Mouse (Mus musculus) liver, postnatal 0 days (tissue): ENCODE data around the gene Amacr. TPM values are rescaled to one million over a fixed set of nuclear protein-coding genes. Genes with fewer than 3 reads are reported as not detected.

Experiments
- ATAC-seq: fragments of 200-750 bp; cut with Nextera tagmentation; 2 replicates; pipeline ENCODE4 v1.8.0; 2017; ENCODE audit warnings: mild to moderate bottlenecking, moderate library complexity
- DNase-seq: peaks from one replicate; pipeline ENCODE4 v3.0.0-alpha.2; 2016
- H3K27ac ChIP-seq: fragments of 300-500 bp; sonication (generic); 2 replicates; pipeline ENCODE4 v1.5.1; 2014; ENCODE audit warnings: antibody characterized with exemption, moderate library complexity, mild to moderate bottlenecking, low read depth
- H3K27me3 ChIP-seq: fragments of 300-500 bp; sonication (generic); 2 replicates; pipeline ENCODE4 v1.6.1; 2014; ENCODE audit warnings: low read length, control low read depth, mixed read lengths; ENCODE audit not compliant: insufficient read depth
- H3K36me3 ChIP-seq: fragments of 300-500 bp; sonication (generic); replicated peaks from 2 replicates; pipeline ENCODE4 v1.6.1; 2014; ENCODE audit warnings: mild to moderate bottlenecking, control low read depth, low read length, moderate library complexity, mixed read lengths; ENCODE audit not compliant: insufficient read depth
- H3K4me1 ChIP-seq: fragments of 300-500 bp; sonication (generic); 2 replicates; pipeline ENCODE4 v1.6.1; 2014; ENCODE audit warnings: antibody characterized with exemption, mild to moderate bottlenecking, control low read depth; ENCODE audit not compliant: insufficient read depth
- H3K4me2 ChIP-seq: fragments of 300-500 bp; sonication (generic); 2 replicates; pipeline ENCODE4 v1.6.1; 2014; ENCODE audit warnings: low read depth, mild to moderate bottlenecking, low read length, moderate library complexity, mixed read lengths
- H3K4me3 ChIP-seq: fragments of 300-500 bp; sonication (generic); 2 replicates; pipeline ENCODE4 v1.5.1; 2014; ENCODE audit warnings: low read depth, low read length
- H3K9ac ChIP-seq: fragments of 300-500 bp; sonication (generic); replicated peaks from 2 replicates; pipeline ENCODE4 v1.6.1; 2014; ENCODE audit warnings: mild to moderate bottlenecking, moderate library complexity
- H3K9me3 ChIP-seq: fragments of 300-500 bp; sonication (generic); 2 replicates; pipeline ENCODE4 v1.6.1; 2016; ENCODE audit warnings: mild to moderate bottlenecking, control low read depth, low read length, mixed read lengths
- CTCF ChIP-seq: sonication (generic); IDR thresholded peaks from 2 replicates; pipeline ENCODE4 v1.5.1; 2016; ENCODE audit warnings: antibody characterized with exemption, low read depth
- EP300 ChIP-seq: IDR thresholded peaks from 2 replicates; pipeline ENCODE4 v1.6.1; 2016; ENCODE audit warnings: antibody characterized with exemption, low read depth, mild to moderate bottlenecking
- WGBS: fragments of 180-500 bp; shearing (Covaris S2); extraction: QIAGEN DNeasy Blood & Tissue Kit; methylation state at CpG from one replicate; pipeline ENCODE4 v1.1.7; 2014; ENCODE audit not compliant: insufficient replicate concordance; 5-methylcytosine and 5-hydroxymethylcytosine counted together
- polyA plus RNA-seq: library from polyadenylated mRNA; unstranded; fragments of >200 nt; fragmentation: Nextera tagmentation; extraction: Ambion mirVana; gene quantifications from 2 replicates; pipeline ENCODE4 v1.2.1, GENCODE M21; 2015

Gene Amacr
- polyA plus RNA-seq, 1 experiment from 2014 or later, result 114 TPM

- Histone ChIP-seq H3K4me3 (no peak overlapping the region), H3K4me1 (peaks cover 12% of the 10 kb centered on the region), H3K27ac (peak overlapping the region; percentile 92), H3K27me3 (no peaks in the 10 kb centered on the region), H3K9me3 (no peaks in the 10 kb centered on the region), H3K9ac (peak overlapping the region; percentile 12; the same call in 1 of the 2 replicates), H3K36me3 (no peaks in the 10 kb centered on the region), H3K4me2 (no peak overlapping the region)
- 66% methylated on average over 15 of the region's 15 CpGs for WGBS
- TF ChIP-seq CTCF, result no peak
- peak; percentile 68 for TF ChIP-seq EP300
- DNase-seq, result peak; percentile 37
- peak; percentile 94 for ATAC-seq
Measured at GRCm38 (mm10) chr15:10959277-10960026, 22.1 kb upstream of the Amacr start.

DNA sequence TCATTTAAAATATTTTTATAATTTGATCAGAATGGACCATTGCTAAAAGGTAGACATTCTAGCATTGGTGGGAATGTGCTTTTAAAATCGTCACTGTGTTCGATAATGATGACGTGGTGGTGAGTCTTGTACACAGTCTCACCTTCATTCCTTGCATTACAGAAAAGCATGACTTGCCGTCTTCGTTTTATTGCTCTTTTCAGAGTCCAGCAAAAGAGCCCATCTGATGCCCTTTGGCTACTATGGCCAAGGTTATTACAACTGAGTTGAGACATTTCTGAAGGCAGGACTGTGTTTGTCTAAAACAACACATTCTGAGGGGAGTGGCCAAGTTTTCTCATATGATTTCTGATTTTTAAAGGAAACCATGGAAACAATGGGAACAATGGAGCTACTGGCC lies 21.3 kb upstream of the Amacr start:
- Histone ChIP-seq H3K4me2 (no peak overlapping the region), H3K36me3 (no peaks in the 10 kb centered on the region), H3K4me1 (peaks cover 6% of the 10 kb centered on the region), H3K9ac (no peak overlapping the region), H3K27me3 (no peaks in the 10 kb centered on the region), H3K4me3 (no peak overlapping the region), H3K9me3 (no peaks in the 10 kb centered on the region), H3K27ac (peak overlapping the region; percentile 92; the same call in 1 of the 2 replicates)
- 86% methylated on average over 5 of the region's 5 CpGs for WGBS
- TF ChIP-seq EP300 (no peak), CTCF (no peak)
- no peak for ATAC-seq
- no peak for DNase-seq

- H3K4me3 ChIP-seq, result no peak overlapping the region
- TF ChIP-seq EP300 (no peak), CTCF (no peak)
- no peaks in the 10 kb centered on the region for H3K9me3 ChIP-seq
- H3K36me3 ChIP-seq, result no peaks in the 10 kb centered on the region
- DNase-seq, result no peak
- H3K9ac ChIP-seq, result no peak overlapping the region
- H3K4me1 ChIP-seq, result peaks cover 3% of the 10 kb centered on the region; the same call in 1 of the 2 replicates
- 66% methylated on average over 2 of the region's 2 CpGs for WGBS
- H3K4me2 ChIP-seq, result no peak overlapping the region
- ATAC-seq, result no peak
- H3K27ac ChIP-seq, result no peak overlapping the region
- no peaks in the 10 kb centered on the region for H3K27me3 ChIP-seq
Measured at GRCm38 (mm10) chr15:10962601-10963000, 19.0 kb upstream of the Amacr start.

GRCm38 (mm10) chr15:10969439-10969838 lies 12.1 kb upstream of the Amacr start:
- H3K4me3 ChIP-seq, result no peak overlapping the region
- WGBS, result 66% methylated on average over 3 of the region's 3 CpGs
- H3K9me3 ChIP-seq, result no peaks in the 10 kb centered on the region
- no peaks in the 10 kb centered on the region for H3K36me3 ChIP-seq
- no peak overlapping the region for H3K27ac ChIP-seq
- no peak overlapping the region for H3K9ac ChIP-seq
- H3K4me2 ChIP-seq, result no peak overlapping the region
- no peak for TF ChIP-seq EP300
- no peak for TF ChIP-seq CTCF
- no peak for ATAC-seq
- no peak for DNase-seq
- H3K4me1 ChIP-seq, result no peaks in the 10 kb centered on the region
- H3K27me3 ChIP-seq, result no peaks in the 10 kb centered on the region

DNA sequence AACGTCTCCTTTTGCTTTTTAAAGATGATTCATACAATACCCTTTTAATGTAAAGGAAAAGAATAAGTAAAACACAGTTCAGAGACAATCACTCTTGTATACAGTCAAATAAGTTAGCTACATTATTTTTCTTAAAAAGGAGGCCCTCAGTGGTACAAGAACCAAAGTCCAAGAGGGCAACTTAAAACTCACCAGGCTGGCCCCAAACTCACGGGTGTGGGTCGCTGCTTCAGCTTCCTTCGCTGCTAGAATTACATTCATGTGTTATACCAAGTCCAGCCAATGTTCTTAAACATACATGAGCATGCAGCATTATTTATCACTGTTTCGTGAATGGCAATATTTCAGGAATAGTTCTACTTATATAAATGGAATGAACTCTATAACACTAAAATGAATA lies 10.8 kb upstream of the Amacr start:
- ATAC-seq (no peak), DNase-seq (no peak)
- Histone ChIP-seq H3K4me1 (no peaks in the 10 kb centered on the region), H3K27ac (no peak overlapping the region), H3K9me3 (no peaks in the 10 kb centered on the region), H3K36me3 (no peaks in the 10 kb centered on the region), H3K4me3 (no peak overlapping the region), H3K4me2 (no peak overlapping the region), H3K27me3 (no peaks in the 10 kb centered on the region), H3K9ac (no peak overlapping the region)
- no peak for TF ChIP-seq CTCF
- no peak for TF ChIP-seq EP300
- WGBS, result 71% methylated on average over 5 of the region's 5 CpGs

DNA sequence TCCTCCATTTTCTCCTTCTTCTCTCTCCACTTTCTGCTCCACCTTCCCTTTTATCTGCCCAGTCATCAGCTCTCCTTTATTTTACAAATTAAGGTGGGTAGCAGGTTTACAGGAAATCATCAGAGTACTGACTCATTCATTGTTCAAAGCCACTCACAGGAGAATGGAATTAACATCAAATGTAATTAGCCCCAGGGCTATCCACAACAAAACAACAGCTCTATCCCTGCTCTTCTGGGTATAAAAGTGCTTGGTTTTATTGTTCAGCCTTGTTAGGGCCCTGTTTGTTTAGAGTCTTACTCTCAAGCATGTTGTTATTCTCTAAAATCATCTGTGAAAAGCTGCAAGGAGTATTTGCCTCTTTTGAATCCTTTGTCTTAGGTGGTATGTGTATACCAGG lies 4.4 kb upstream of the Amacr start:
- no peak overlapping the region for H3K27ac ChIP-seq
- H3K4me3 ChIP-seq, result no peak overlapping the region
- H3K36me3 ChIP-seq, result no peaks in the 10 kb centered on the region
- no peak overlapping the region for H3K9ac ChIP-seq
- TF ChIP-seq EP300 (no peak), CTCF (no peak)
- ATAC-seq (no peak), DNase-seq (no peak)
- no peaks in the 10 kb centered on the region for H3K9me3 ChIP-seq
- H3K4me2 ChIP-seq, result no peak overlapping the region
- H3K4me1 ChIP-seq, result no peaks in the 10 kb centered on the region
- no peaks in the 10 kb centered on the region for H3K27me3 ChIP-seq
